Mouse (Mus musculus) cerebellum, postnatal 4 days (tissue): ENCODE data around the gene Vmn1r181.
"Not testable (repeated sequence)": the region's sequence is repeated elsewhere in the genome, so short reads cannot be mapped to it uniquely, and the experiment has no call there.

Experiments used
- DNase-seq, 2 experiments: peaks; one replicate each; pipeline ENCODE4 v3.0.0; 2022; ENCODE audit warnings: low spot score in 2 of 2, mixed read lengths in 1 of 2

Gene Vmn1r181

GRCm38 (mm10) chr7:23974315-23974714 lies at the start of gene Vmn1r181:
Gene Vmn1r181, plus strand, starts transcription at chr7:23974615.
- DNase-seq: not testable (repeated sequence)

- no peak for DNase-seq
Observed at GRCm38 (mm10) chr7:23926678-23927077, 47.7 kb upstream of the Vmn1r181 start, which contains the start of gene Vmn1r179. Gene Vmn1r179, plus strand, starts transcription at chr7:23926978.

GRCm38 (mm10) chr7:23950332-23950731 lies 24.1 kb upstream of the Vmn1r181 start, which contains the start of gene Vmn1r180:
Gene Vmn1r180, plus strand, starts transcription at chr7:23950632.
- DNase-seq: no peak

GRCm38 (mm10) chr7:23968044-23968443 lies 6.4 kb upstream of the Vmn1r181 start:
- DNase-seq: peak in 1 of 2 experiments; percentile 7

GRCm38 (mm10) chr7:24001391-24001790 lies 27.0 kb downstream of the Vmn1r181 start, which contains the start of gene V1rd19:
Gene V1rd19, plus strand, starts transcription at chr7:24001691.
- DNase-seq: no peak
